Mouse (Mus musculus): ENCODE measurements around the gene Rprm. TPM values are rescaled to one million over a fixed set of nuclear protein-coding genes. Genes with fewer than 3 reads are reported as not detected.

The Rprm gene
- polyA plus RNA-seq, 1 experiment from 2014 or later: 2.3 TPM

DNA sequence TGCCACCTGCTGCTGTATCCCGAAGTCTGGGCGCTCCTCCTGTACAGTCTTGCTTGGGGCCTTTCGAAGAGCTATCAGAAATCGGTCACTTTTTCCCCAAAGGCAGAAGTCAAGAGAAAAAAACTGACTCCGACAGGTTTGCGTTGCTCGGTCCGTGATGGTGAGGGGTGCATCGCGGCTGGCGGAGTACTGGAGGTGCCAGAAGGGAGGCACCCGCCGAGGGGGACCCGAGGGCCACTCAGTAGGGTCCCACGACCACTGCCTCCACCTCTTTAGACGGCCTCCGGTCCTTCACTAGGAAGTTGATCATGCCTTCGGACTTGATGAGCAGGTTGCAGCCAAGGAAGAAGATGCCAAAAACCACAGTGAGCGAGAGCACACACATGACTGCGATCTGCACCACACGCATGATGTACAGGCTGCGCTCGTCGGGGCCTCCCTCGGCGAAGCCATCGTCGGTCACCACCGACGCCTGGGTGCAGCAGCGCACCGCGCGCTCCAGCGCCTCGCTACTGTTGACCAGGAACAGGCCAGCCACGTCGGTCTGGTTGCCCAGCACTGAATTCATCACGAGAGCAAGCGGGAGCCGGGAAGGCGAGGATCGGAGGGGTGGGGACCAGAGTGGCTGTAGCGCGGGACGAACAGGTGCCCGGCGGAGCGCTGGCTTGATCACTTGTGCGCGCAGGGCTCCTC lies 469 bp downstream of the Rprm start:
- Histone ChIP-seq H3K9ac (ENCODE audit: low read length) (peak overlapping the region; percentile 35), H3K4me2 (ENCODE audit: low read length) (peak overlapping the region; percentile 91), H3K27ac (ENCODE audit: low read depth) (no peak overlapping the region), H3K9me3 (ENCODE audit: control insufficient read depth, low read length) (no peaks in the 10 kb centered on the region), H3K27me3 (replicated peaks; ENCODE audit: control insufficient read depth, insufficient read depth, low read length) (peaks cover 13% of the 10 kb centered on the region), H3K36me3 (ENCODE audit: control insufficient read depth, insufficient read depth, low read length) (no peaks in the 10 kb centered on the region), H3K4me3 (ENCODE audit: low read depth, low read length) (peak overlapping the region; percentile 46), H3K4me1 (replicated peaks; ENCODE audit: control insufficient read depth, insufficient read depth, low read length) (0 out of 2 replicates have a peak, but pooled peaks cover 3% of the 10 kb centered on the region)
- WGBS: 2% methylated on average over 51 of the region's 51 CpGs
- no peak for DNase-seq (ENCODE audit: low spot score)
- ATAC-seq (replicated peaks; ENCODE audit: low FRiP score, low TSS enrichment, low read depth): peak; percentile 69

DNA sequence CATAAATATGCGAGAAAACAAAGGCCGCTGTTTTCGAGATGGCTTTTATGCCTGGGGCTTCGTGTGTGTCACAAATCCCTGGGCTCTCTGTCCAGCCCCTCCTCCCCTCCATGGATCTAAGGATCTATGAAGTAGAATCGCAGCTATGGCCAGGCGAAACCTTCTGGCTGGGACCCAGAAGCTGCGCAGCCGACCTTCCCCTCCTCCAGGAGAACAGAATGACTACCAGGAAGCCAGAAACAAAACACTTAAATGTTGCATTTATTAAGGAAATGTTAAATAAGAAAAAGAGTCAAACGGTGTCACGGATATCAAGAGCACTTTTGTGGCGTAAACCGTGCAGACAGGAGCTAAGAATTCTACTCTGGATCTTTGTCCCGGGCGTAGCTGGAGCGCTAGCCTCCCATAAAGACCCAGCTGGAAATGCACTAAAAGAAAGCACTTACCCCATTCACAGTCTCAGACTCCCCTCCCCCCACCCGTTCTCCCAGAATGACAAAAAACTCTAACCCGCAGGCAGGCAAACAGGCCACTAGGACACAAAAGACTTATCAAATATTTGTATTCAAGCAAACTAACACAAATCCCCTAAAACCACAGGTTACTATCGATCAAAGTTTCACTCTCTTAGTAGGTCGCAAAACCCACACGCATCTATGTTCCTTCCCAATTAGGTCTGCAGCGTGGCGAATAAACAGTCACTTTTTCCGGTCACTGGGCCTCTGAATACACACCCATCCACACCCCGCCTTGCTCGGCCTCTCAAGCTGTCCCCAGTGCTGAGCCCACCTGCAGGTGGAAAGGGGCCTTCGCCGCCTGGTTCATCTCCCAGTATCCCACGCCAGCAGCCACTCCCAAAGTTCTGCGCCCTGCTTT lies 1.3 kb downstream of the Rprm start:
- 4% methylated on average over 29 of the region's 29 CpGs for WGBS
- H3K4me3 ChIP-seq (ENCODE audit: low read depth, low read length): peak overlapping the region; percentile 46
- no peaks in the 10 kb centered on the region for H3K9me3 ChIP-seq (ENCODE audit: control insufficient read depth, low read length)
- peak; percentile 71 for DNase-seq (ENCODE audit: low spot score)
- ATAC-seq (replicated peaks; ENCODE audit: low FRiP score, low TSS enrichment, low read depth): peak; percentile 42; the same call in 1 of the 2 replicates
- H3K4me2 ChIP-seq (ENCODE audit: low read length): peak overlapping the region; percentile 91
- 0 out of 2 replicates have a peak, but pooled peaks cover 3% of the 10 kb centered on the region for H3K4me1 ChIP-seq (replicated peaks; ENCODE audit: control insufficient read depth, insufficient read depth, low read length)
- no peaks in the 10 kb centered on the region for H3K36me3 ChIP-seq (ENCODE audit: control insufficient read depth, insufficient read depth, low read length)
- no peak overlapping the region for H3K27ac ChIP-seq (ENCODE audit: low read depth)
- peaks cover 13% of the 10 kb centered on the region for H3K27me3 ChIP-seq (replicated peaks; ENCODE audit: control insufficient read depth, insufficient read depth, low read length)
- H3K9ac ChIP-seq (ENCODE audit: low read length): no peak overlapping the region

DNA sequence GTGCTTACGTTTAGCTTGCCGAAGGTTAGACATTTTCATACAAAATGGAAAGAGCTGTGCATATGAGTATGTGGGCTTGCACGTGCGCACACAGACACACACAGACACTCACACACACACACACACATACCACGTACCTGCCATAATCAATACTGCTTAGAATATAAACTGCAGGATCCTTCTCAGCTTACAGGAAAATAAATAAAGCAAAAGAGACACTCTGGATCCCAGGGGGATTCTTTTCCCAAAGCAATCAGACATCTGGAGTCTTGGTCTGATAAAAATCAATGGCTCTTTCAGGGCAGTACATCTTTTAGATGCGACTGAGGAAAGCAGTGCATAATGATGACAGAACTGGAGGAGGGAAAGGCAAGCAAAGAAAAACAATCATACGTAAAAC lies 6.4 kb downstream of the Rprm start:
- H3K27ac ChIP-seq (ENCODE audit: low read depth): no peak overlapping the region
- peaks cover 3% of the 10 kb centered on the region; the same call in 1 of the 2 replicates for H3K27me3 ChIP-seq (replicated peaks; ENCODE audit: control insufficient read depth, insufficient read depth, low read length)
- DNase-seq (ENCODE audit: low spot score): no peak
- no peak overlapping the region for H3K4me3 ChIP-seq (ENCODE audit: low read depth, low read length)
- 0 out of 2 replicates have a peak, but pooled peaks cover 3% of the 10 kb centered on the region for H3K4me1 ChIP-seq (replicated peaks; ENCODE audit: control insufficient read depth, insufficient read depth, low read length)
- H3K36me3 ChIP-seq (ENCODE audit: control insufficient read depth, insufficient read depth, low read length): no peaks in the 10 kb centered on the region
- no peak overlapping the region for H3K4me2 ChIP-seq (ENCODE audit: low read length)
- H3K9me3 ChIP-seq (ENCODE audit: control insufficient read depth, low read length): no peaks in the 10 kb centered on the region
- WGBS: 69% methylated on average over 7 of the region's 7 CpGs
- no peak for ATAC-seq (replicated peaks; ENCODE audit: low FRiP score, low TSS enrichment, low read depth)
- no peak overlapping the region for H3K9ac ChIP-seq (ENCODE audit: low read length)

DNA sequence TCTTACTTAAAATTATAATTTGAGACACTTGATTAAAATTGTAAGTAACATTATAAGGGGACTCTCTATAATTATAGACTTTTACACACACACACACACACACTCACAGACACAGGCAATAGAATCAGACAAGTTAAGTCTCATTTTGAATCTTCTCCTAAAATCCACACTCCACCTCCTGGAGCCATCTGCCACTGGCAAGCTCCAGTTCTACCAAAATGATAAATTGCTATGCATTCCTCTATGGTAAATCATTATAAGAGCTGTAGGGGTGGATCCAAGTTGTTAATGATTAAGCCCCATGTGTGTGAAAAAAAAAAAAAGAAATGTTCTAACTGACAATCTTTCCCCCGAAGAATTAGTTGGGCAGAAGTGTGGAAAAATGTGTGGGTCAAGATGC lies 13.8 kb downstream of the Rprm start:
- Histone ChIP-seq H3K27ac (ENCODE audit: low read depth) (no peak overlapping the region), H3K27me3 (replicated peaks; ENCODE audit: control insufficient read depth, insufficient read depth, low read length) (no peaks in the 10 kb centered on the region), H3K4me2 (ENCODE audit: low read length) (no peak overlapping the region), H3K4me3 (ENCODE audit: low read depth, low read length) (no peak overlapping the region), H3K36me3 (ENCODE audit: control insufficient read depth, insufficient read depth, low read length) (no peaks in the 10 kb centered on the region), H3K4me1 (replicated peaks; ENCODE audit: control insufficient read depth, insufficient read depth, low read length) (no peaks in the 10 kb centered on the region), H3K9ac (ENCODE audit: low read length) (no peak overlapping the region), H3K9me3 (ENCODE audit: control insufficient read depth, low read length) (no peaks in the 10 kb centered on the region)
- no peak for DNase-seq (ENCODE audit: low spot score)
- 50% methylated on average over 1 of the region's 1 CpGs for WGBS
- ATAC-seq (replicated peaks; ENCODE audit: low FRiP score, low TSS enrichment, low read depth): no peak

DNA sequence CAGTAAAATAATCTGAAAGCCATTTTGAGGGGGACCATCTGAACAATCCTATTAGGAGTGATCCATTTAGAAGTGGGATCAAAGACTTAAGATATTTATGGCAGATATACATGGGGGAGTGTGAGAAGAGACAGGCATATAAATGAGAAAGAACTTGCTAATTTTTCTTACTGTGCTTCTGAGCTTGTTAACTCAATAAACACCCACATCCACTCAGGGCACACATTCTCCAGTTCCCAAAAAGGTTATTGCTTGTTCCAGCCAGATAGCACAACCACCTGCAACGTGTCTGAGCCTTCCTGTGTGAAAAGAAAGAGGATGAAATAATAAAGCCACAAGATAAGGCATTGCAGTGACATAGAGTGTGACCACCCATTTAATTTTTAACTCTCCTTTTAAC lies 22.9 kb downstream of the Rprm start:
- Histone ChIP-seq H3K9ac (ENCODE audit: low read length) (no peak overlapping the region), H3K4me2 (ENCODE audit: low read length) (no peak overlapping the region), H3K36me3 (ENCODE audit: control insufficient read depth, insufficient read depth, low read length) (no peaks in the 10 kb centered on the region), H3K4me1 (replicated peaks; ENCODE audit: control insufficient read depth, insufficient read depth, low read length) (no peaks in the 10 kb centered on the region), H3K9me3 (ENCODE audit: control insufficient read depth, low read length) (no peaks in the 10 kb centered on the region), H3K4me3 (ENCODE audit: low read depth, low read length) (no peak overlapping the region), H3K27me3 (replicated peaks; ENCODE audit: control insufficient read depth, insufficient read depth, low read length) (no peaks in the 10 kb centered on the region), H3K27ac (ENCODE audit: low read depth) (no peak overlapping the region)
- ATAC-seq (replicated peaks; ENCODE audit: low FRiP score, low TSS enrichment, low read depth): no peak
- no peak for DNase-seq (ENCODE audit: low spot score)
- WGBS: 43% methylated on average over 1 of the region's 1 CpGs

DNA sequence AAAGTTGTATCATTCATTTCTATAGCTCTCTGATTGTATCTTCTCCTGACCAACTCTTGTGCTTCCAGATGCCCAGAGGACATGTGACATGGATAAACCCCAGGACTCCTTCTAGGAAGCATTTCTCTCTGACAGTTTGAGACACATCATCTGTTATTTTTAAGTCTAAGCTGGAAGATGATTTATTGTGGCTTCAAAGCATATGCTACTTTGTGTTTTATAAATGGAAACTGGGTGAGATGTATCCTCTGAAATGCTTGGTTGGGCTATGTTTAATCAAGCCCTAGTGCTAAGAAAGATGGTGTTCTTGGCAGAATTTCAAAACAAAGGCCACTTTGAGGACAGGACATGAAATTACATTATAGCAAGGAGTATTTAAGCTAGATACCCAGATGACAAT lies 24.3 kb downstream of the Rprm start:
- Histone ChIP-seq H3K4me3 (ENCODE audit: low read depth, low read length) (no peak overlapping the region), H3K4me2 (ENCODE audit: low read length) (no peak overlapping the region), H3K4me1 (replicated peaks; ENCODE audit: control insufficient read depth, insufficient read depth, low read length) (no peaks in the 10 kb centered on the region), H3K27me3 (replicated peaks; ENCODE audit: control insufficient read depth, insufficient read depth, low read length) (no peaks in the 10 kb centered on the region), H3K36me3 (ENCODE audit: control insufficient read depth, insufficient read depth, low read length) (no peaks in the 10 kb centered on the region), H3K9ac (ENCODE audit: low read length) (no peak overlapping the region), H3K27ac (ENCODE audit: low read depth) (no peak overlapping the region), H3K9me3 (ENCODE audit: control insufficient read depth, low read length) (no peaks in the 10 kb centered on the region)
- ATAC-seq (replicated peaks; ENCODE audit: low FRiP score, low TSS enrichment, low read depth) (no peak), DNase-seq (ENCODE audit: low spot score) (no peak)
